21 mouse cellular contexts compared by ENCODE assay signal in genomic region chr12:87091916-87092315, GRCm38 (mm10). TPM values are rescaled to one million over a fixed set of nuclear protein-coding genes. Genes with fewer than 3 reads are reported as not detected.
"Had no signal": no experiment of that assay in that cellular context is flagged by ENCODE, and none has a peak within 500 bp of the region (broad histone marks: within the 10 kb centered on the region; RNA-seq: fewer than 3 reads in every experiment).

No protein-coding gene starts in this region.

- DNase-seq: kidney, adult 18-20 months; kidney, adult 9 months; kidney, postnatal 14 days; kidney, postnatal 4 days; layer of hippocampus, adult 9-11 months; liver, embryonic 13.5 days; lung, adult 2 months; lung, postnatal 14 days; lung, postnatal 4 days; retina, postnatal 1 day; right cerebral cortex, postnatal 25 days; spleen, adult 18-20 months had no signal

- H3K27ac ChIP-seq: layer of hippocampus, adult 2 months; left cerebral cortex, adult 2 months; liver, embryonic 13.5 days; midbrain, embryonic 12.5 days; neural tube, embryonic 13.5 days had no signal

- H3K4me1 ChIP-seq: midbrain, embryonic 12.5 days; neural tube, embryonic 13.5 days had no signal

- H3K9me3 ChIP-seq: liver, embryonic 13.5 days; midbrain, embryonic 12.5 days; neural tube, embryonic 13.5 days had no signal

- H3K9ac ChIP-seq: liver, embryonic 13.5 days; midbrain, embryonic 12.5 days; neural tube, embryonic 13.5 days had no signal

- H3K27me3 ChIP-seq: liver, embryonic 13.5 days; midbrain, embryonic 12.5 days; neural tube, embryonic 13.5 days had no signal

- H3K4me3 ChIP-seq: layer of hippocampus, adult 2 months; left cerebral cortex, adult 2 months; liver, embryonic 13.5 days; midbrain, embryonic 12.5 days; myocyte; neural tube, embryonic 13.5 days had no signal

- H3K4me2 ChIP-seq: liver, embryonic 13.5 days; midbrain, embryonic 12.5 days; neural tube, embryonic 13.5 days had no signal

- ATAC-seq: inflammation-experienced regulatory T-cells, adult 6 months; intestine, embryonic 16.5 days; midbrain, embryonic 16.5 days had no signal

- H3K36me3 ChIP-seq: liver, embryonic 13.5 days; midbrain, embryonic 12.5 days; neural tube, embryonic 13.5 days had no signal

RNA-seq across cellular contexts. Expression of gene Ngb, which starts 10.4 kb away (rescaled TPM):
- polyA plus RNA-seq: inflammation-experienced regulatory T-cells, adult 6 months; liver, embryonic 16.5 days had no signal
